Mouse (Mus musculus) liver, embryonic 15.5 days (tissue): ENCODE results near the gene Asphd2. TPM values are rescaled to one million over a fixed set of nuclear protein-coding genes. Genes with fewer than 3 reads are reported as not detected.
"Not testable (repeated sequence)": the region's sequence is repeated elsewhere in the genome, so short reads cannot be mapped to it uniquely, and the experiment has no call there.

Source experiments
- ATAC-seq: fragments of 200-750 bp; cut with Nextera tagmentation; 2 replicates; pipeline ENCODE4 v1.8.0; 2017; ENCODE audit warnings: moderate number of reproducible peaks, mild to moderate bottlenecking, moderate library complexity; ENCODE audit not compliant: insufficient read depth
- H3K27ac ChIP-seq: fragments of 300-500 bp; sonication (generic); replicated peaks from 2 replicates; pipeline ENCODE4 v1.5.1; 2015; ENCODE audit warnings: mild to moderate bottlenecking, inconsistent platforms
- H3K27me3 ChIP-seq: fragments of 300-500 bp; sonication (generic); 2 replicates; pipeline ENCODE4 v1.6.1; 2015; ENCODE audit warnings: mild to moderate bottlenecking, inconsistent platforms
- H3K36me3 ChIP-seq: fragments of 300-500 bp; sonication (generic); replicated peaks from 2 replicates; pipeline ENCODE4 v1.6.1; 2015; ENCODE audit warnings: moderate library complexity, mild to moderate bottlenecking, inconsistent platforms
- H3K4me1 ChIP-seq: fragments of 300-500 bp; sonication (generic); replicated peaks from 2 replicates; pipeline ENCODE4 v1.6.1; 2015; ENCODE audit warnings: inconsistent platforms
- H3K4me2 ChIP-seq: fragments of 300-500 bp; sonication (generic); 2 replicates; pipeline ENCODE4 v1.6.1; 2015; ENCODE audit warnings: moderate library complexity, mild to moderate bottlenecking, inconsistent platforms
- H3K4me3 ChIP-seq: fragments of 300-500 bp; sonication (generic); replicated peaks from 2 replicates; pipeline ENCODE4 v1.5.1; 2015; ENCODE audit warnings: mild to moderate bottlenecking, inconsistent platforms
- H3K9ac ChIP-seq: fragments of 300-500 bp; sonication (generic); 2 replicates; pipeline ENCODE4 v1.6.1; 2015; ENCODE audit warnings: moderate library complexity, mild to moderate bottlenecking, inconsistent platforms
- H3K9me3 ChIP-seq: fragments of 300-500 bp; sonication (generic); replicated peaks from 2 replicates; pipeline ENCODE4 v1.6.1; 2016; ENCODE audit warnings: inconsistent platforms
- WGBS: fragments of 180-500 bp; shearing (Covaris S2); methylation state at CpG from one replicate; pipeline ENCODE4 v1.1.7; 2015; ENCODE audit warnings: mixed read lengths; ENCODE audit not compliant: insufficient replicate concordance; 5-methylcytosine and 5-hydroxymethylcytosine counted together
- polyA plus RNA-seq: library from polyadenylated mRNA; unstranded; fragments of >200 nt; fragmentation: Nextera tagmentation; extraction: Ambion mirVana; gene quantifications from 2 replicates; pipeline ENCODE4 v1.2.1, GENCODE M21; 2015

The Asphd2 gene
- polyA plus RNA-seq, 1 experiment from 2014 or later, result 0.24 TPM

DNA sequence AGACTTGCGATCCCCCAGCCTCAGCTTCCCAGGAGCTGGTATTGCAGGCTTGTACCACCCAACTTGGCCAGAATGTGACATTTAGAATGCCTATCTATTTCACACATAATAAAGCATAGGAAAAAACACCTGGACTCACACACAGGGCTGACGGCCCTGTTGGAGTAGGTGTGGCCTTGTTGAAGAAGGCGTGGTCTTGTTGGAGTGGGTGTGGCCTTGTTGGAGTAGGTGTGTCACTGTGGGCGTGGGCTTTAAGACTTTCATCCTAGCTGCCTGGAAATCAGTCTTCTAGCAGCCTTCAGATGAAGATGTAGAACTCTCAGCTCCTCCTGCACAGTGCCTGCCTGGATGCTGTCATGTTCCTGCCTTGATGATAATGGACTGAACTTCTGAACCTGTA is 18.1 kb upstream of the Asphd2 start:
- H3K36me3 ChIP-seq, H3K9ac ChIP-seq, H3K4me1 ChIP-seq, H3K9me3 ChIP-seq, ATAC-seq, H3K4me2 ChIP-seq, H3K4me3 ChIP-seq, H3K27ac ChIP-seq: not testable (repeated sequence)
- WGBS, result 60% methylated on average over 4 of the region's 4 CpGs
- H3K27me3 ChIP-seq, result peaks cover 31% of the 10 kb centered on the region

DNA sequence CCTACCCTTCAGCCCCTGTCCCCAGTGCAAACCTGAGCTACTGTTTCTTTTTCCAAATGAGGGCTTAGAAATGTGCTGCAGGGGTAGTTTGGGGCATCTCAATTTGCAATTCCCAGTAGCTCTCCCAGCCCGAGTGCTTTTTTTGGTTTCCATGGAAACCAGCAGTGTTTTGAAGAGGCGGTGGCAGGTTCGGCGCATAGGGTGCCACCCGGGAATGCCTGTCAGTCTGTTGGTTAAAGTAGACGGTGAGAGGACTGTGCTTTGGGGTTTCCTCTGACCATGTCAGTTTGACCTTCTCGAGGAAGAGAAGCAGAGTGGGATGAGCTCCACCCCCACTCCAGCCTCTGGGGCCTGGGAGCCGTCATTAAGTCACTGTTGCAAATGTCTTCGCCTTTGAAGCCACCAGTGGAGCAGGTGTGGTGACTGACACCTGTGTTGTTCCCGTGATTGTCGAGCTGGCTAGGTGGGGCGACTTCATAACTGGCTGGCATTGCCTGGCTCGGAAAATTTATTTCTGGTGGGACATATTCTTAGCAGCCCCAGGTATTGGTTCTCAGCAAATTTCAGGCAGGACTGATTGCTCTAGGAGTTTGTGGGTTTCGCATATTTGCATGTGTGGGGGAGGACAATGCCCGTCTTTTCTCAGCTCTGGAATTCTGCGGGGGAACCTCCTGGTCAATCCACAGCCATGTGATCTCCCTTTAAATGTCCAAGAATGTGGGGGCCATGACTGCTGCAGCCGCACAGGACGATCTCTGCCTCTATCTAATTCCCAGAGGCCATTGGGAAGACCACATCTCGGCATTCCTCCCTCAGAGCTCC is 17.1 kb upstream of the Asphd2 start:
- Histone ChIP-seq H3K9ac (no peak overlapping the region), H3K4me3 (no peak overlapping the region), H3K4me2 (no peak overlapping the region), H3K27ac (no peak overlapping the region), H3K36me3 (no peaks in the 10 kb centered on the region), H3K9me3 (no peaks in the 10 kb centered on the region), H3K27me3 (peaks cover 31% of the 10 kb centered on the region), H3K4me1 (no peaks in the 10 kb centered on the region)
- WGBS, result 19% methylated on average over 19 of the region's 19 CpGs
- no peak for ATAC-seq

DNA sequence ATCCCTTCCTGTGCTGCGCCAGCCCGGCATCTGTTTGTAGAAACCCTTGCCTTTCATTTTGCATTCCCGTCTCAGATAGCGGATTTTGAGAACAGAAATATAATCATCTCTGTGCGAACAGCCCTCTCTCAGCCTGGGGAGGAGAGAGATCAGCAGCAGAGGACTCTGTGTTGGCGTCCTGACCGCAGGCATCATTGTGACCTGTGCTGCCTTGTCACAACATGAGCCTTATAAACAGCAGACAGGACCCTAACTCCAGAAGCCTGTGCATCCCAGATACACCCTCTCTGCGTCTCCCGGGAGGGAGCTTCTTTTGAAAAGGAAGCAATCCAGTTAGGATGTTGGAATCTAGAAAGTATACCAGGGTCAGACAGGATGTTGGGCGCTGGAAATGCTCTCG is 16.4 kb upstream of the Asphd2 start:
- Histone ChIP-seq H3K4me1 (no peaks in the 10 kb centered on the region), H3K9me3 (no peaks in the 10 kb centered on the region), H3K36me3 (no peaks in the 10 kb centered on the region), H3K4me2 (no peak overlapping the region), H3K27me3 (peaks cover 31% of the 10 kb centered on the region), H3K9ac (no peak overlapping the region), H3K4me3 (no peak overlapping the region), H3K27ac (no peak overlapping the region)
- ATAC-seq, result no peak
- WGBS, result 43% methylated on average over 11 of the region's 11 CpGs

DNA sequence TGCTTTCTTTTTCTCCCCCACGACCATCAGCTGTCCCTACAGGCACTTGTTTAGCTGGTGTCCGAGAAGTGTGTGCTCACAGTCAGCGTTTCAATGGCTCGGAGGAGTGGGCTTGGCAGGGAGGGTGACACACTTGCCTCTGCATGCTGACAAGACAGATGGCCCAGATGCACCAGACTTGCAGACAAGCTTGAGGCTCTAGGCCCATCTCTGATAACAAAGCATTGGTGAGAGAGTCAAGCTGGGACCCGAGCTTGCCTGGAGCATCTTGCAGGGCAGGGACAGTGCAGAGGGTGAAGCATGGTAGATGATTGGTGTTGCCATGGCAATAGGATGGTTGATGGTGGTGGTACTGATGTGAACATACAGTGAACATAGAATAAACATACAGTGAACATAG is 14.6 kb upstream of the Asphd2 start:
- H3K9me3 ChIP-seq, result no peaks in the 10 kb centered on the region
- H3K27ac ChIP-seq, result no peak overlapping the region
- H3K4me3 ChIP-seq, result no peak overlapping the region
- no peak overlapping the region for H3K4me2 ChIP-seq
- WGBS, result 44% methylated on average over 5 of the region's 5 CpGs
- no peak overlapping the region for H3K9ac ChIP-seq
- ATAC-seq, result no peak
- no peaks in the 10 kb centered on the region for H3K4me1 ChIP-seq
- H3K27me3 ChIP-seq, result peaks cover 31% of the 10 kb centered on the region
- H3K36me3 ChIP-seq, result no peaks in the 10 kb centered on the region

DNA sequence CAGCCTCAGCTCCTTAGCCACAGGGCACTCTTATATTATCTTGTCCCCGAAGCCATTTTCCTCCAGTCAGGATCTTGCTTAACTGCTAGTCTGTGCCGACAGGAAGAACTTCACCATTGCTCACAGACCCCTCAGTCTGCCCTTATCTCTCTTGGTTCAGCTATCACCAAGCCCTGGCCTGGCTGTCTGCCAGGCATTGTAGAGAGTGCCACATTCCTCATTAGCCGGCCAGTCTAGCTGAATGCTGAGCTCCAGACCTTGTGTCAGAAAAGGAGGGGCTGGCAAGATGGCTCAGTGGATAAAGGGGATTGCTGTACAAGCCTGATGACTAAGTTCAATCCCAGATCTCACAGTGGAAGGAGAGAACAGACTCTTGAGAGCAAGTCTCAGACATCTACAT is 11.4 kb upstream of the Asphd2 start:
- no peak overlapping the region for H3K4me2 ChIP-seq
- no peaks in the 10 kb centered on the region for H3K4me1 ChIP-seq
- WGBS, result 19% methylated on average over 3 of the region's 3 CpGs
- ATAC-seq, result no peak
- peaks cover 9% of the 10 kb centered on the region for H3K27me3 ChIP-seq
- no peak overlapping the region for H3K27ac ChIP-seq
- H3K4me3 ChIP-seq, result no peak overlapping the region
- H3K36me3 ChIP-seq, result no peaks in the 10 kb centered on the region
- no peak overlapping the region for H3K9ac ChIP-seq
- no peaks in the 10 kb centered on the region for H3K9me3 ChIP-seq

DNA sequence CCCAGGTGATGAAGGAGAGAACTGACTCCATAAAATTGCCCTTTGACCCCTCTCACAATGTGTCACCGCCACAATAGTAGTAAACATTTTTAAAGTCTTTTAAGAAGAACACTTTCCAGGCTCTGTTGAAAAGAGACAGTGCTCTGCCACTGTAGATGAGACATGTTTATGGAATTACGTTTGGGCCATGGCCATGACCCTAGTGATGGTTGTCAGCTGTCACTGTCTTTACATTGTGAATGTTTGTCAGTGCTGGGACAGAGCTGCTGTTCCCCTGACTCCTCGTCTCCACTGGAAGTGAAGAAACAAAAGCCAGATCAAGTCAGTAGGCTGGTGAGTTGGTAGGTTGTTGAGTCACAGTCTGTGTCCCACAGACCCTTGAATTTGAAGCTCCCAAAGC is 7.8 kb upstream of the Asphd2 start:
- no peak overlapping the region for H3K9ac ChIP-seq
- 44% methylated on average over 3 of the region's 3 CpGs for WGBS
- H3K9me3 ChIP-seq, result no peaks in the 10 kb centered on the region
- H3K36me3 ChIP-seq, result no peaks in the 10 kb centered on the region
- no peak overlapping the region for H3K4me2 ChIP-seq
- no peak overlapping the region for H3K27ac ChIP-seq
- no peaks in the 10 kb centered on the region for H3K4me1 ChIP-seq
- H3K4me3 ChIP-seq, result no peak overlapping the region
- H3K27me3 ChIP-seq, result peaks cover 8% of the 10 kb centered on the region; the same call in 1 of the 2 replicates
- ATAC-seq, result no peak

DNA sequence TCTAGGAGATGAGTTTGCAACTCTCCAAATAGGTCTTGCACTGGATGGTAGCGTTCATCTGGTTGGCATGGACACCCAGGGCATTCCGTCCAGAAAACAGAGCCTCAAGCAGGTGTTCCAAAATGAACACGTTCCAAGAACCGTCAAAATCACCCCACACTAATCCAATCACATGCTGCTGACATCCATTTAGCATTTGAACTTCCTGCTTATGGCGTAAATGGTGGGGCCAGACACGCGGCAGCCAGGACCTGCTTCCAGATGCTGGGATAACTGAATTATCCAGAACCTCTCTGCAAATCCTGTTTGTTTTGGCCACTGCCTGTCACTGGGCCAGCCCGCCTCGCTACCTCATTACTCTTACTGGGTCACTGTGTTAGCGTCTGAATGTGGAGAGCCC is 4.6 kb upstream of the Asphd2 start:
- ATAC-seq, result no peak
- no peaks in the 10 kb centered on the region for H3K9me3 ChIP-seq
- 59% methylated on average over 10 of the region's 10 CpGs for WGBS
- peaks cover 5% of the 10 kb centered on the region; the same call in 1 of the 2 replicates for H3K4me1 ChIP-seq
- no peak overlapping the region for H3K9ac ChIP-seq
- no peak overlapping the region for H3K4me3 ChIP-seq
- H3K27ac ChIP-seq, result no peak overlapping the region
- H3K4me2 ChIP-seq, result no peak overlapping the region
- H3K27me3 ChIP-seq, result peaks cover 32% of the 10 kb centered on the region
- no peaks in the 10 kb centered on the region for H3K36me3 ChIP-seq

DNA sequence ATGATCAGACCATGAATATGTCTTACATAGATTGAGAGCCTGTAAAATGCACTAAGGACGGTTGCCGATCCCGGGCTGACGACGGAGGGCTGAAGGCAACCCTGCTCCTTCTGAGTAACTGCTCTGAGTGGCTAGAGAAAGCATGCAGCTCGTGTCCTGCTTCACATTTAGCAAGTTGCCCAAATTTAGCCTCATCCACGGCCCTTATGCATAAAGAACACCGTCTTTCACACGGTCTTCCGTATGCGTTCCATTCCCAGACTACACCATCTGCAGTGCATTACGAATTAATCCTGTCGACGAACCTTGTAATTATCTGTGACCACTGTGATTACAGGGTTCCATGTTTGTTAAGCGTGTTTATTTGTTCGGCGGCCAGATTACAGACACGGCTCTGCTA is 1.4 kb upstream of the Asphd2 start:
- Histone ChIP-seq H3K36me3 (no peaks in the 10 kb centered on the region), H3K9ac (no peak overlapping the region), H3K4me2 (no peak overlapping the region), H3K9me3 (no peaks in the 10 kb centered on the region), H3K27me3 (peaks cover 65% of the 10 kb centered on the region), H3K4me3 (no peak overlapping the region), H3K27ac (no peak overlapping the region), H3K4me1 (peaks cover 5% of the 10 kb centered on the region; the same call in 1 of the 2 replicates)
- WGBS, result 75% methylated on average over 18 of the region's 18 CpGs
- ATAC-seq, result no peak

DNA sequence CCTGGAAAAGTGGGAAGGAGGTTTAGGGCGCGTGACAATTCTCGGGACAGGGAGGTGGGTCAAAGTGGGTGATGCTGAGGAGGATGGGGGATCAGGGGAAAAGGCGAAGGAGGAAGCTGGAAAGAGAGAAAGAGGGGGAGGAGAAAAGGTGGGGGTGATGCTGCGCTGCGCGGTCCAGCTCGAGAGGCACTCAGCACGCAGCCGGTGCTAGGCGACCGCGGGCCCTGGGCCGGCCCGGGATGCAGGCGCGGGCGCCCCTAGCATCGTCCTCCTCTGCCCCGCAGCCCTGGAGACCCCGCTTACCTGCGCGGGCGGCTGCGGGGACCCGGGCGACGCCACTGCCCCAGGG is 277 bp downstream of the Asphd2 start:
- Histone ChIP-seq H3K9me3 (no peaks in the 10 kb centered on the region), H3K4me3 (peak overlapping the region; percentile 41), H3K4me2 (peak overlapping the region; percentile 58), H3K4me1 (peaks cover 5% of the 10 kb centered on the region; the same call in 1 of the 2 replicates), H3K27me3 (peaks cover 68% of the 10 kb centered on the region), H3K9ac (no peak overlapping the region), H3K36me3 (no peaks in the 10 kb centered on the region), H3K27ac (no peak overlapping the region)
- ATAC-seq, result no peak
- WGBS, result 2% methylated on average over 24 of the region's 28 CpGs

DNA sequence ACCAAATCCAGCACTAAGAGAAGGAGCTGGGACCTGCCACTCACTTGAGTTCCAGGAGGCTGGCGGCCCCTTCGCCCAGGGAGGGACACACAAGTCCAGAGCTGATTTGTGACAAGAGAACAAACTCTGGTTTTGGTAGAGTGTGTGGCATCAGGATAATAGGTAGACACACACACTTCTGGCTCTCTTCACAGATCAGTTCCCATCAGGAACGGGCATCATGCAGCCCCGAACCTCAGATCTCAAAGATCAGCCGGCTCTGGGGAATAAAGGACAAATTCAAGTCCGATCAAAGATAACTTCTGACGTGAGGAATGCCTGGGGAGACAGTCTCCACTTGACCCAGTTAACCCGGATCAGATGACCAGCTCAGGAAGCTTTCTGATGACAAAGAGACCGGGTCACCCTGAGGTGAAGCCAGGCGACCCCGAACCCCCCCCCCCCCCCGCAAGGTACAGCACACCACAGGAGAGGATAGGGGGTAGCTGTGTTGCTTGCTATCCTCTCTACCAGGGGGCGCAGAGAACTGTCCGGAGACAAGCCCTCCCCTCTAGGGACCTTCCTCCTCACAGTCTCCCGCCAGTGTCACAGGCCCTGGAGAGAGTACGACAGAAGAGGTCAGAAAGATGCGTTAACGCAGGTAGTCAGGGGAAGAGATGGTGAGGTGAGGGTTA is 788 bp downstream of the Asphd2 start:
- peaks cover 5% of the 10 kb centered on the region; the same call in 1 of the 2 replicates for H3K4me1 ChIP-seq
- no peak overlapping the region for H3K4me2 ChIP-seq
- H3K9ac ChIP-seq, result no peak overlapping the region
- H3K4me3 ChIP-seq, result no peak overlapping the region
- WGBS, result 14% methylated on average over 18 of the region's 18 CpGs
- no peaks in the 10 kb centered on the region for H3K9me3 ChIP-seq
- no peaks in the 10 kb centered on the region for H3K36me3 ChIP-seq
- peaks cover 65% of the 10 kb centered on the region for H3K27me3 ChIP-seq
- no peak overlapping the region for H3K27ac ChIP-seq
- no peak for ATAC-seq

DNA sequence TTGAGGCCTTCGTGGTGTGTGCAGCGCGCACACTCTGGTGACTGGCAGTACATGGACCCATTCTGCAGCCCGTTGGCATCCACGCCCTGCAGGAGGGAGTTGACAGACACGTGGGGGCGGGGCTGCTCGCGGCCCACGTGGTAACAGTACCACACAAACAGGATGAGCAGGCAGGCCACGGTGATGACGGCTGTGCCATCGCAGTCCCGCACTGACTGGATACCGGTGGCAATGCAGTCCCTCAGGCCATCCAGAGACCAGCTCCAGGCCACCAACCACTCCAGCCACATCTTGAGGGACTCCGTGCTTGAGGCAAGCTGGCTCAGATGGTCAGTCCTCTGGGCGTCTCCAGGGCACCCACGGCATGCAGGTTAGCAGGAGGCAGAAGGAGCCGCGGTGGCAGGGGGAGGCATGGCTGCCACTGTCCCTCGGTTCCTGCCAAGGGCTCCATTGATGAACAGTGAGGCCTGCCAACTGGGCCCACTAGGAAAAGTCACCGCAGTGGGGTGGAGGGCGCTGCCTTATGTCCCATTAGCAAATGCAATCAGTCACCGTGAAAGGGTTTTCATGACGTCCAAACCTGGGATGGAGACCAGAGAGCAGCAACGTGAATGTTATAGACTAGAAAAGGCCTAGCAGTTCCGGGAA is 2.9 kb downstream of the Asphd2 start:
- Histone ChIP-seq H3K9me3 (no peaks in the 10 kb centered on the region), H3K36me3 (no peaks in the 10 kb centered on the region), H3K4me1 (peaks cover 5% of the 10 kb centered on the region; the same call in 1 of the 2 replicates), H3K4me3 (no peak overlapping the region), H3K27ac (no peak overlapping the region), H3K9ac (no peak overlapping the region), H3K27me3 (peaks cover 65% of the 10 kb centered on the region), H3K4me2 (no peak overlapping the region)
- no peak for ATAC-seq
- 54% methylated on average over 27 of the region's 27 CpGs for WGBS
